Mouse (Mus musculus): ENCODE measurements at regions not wholly inside any gene's neighbourhood (a gene's known extent, or its start where the extent isn't known, plus 50 kb on each side); places are given as distances from the start of the nearest gene placed in this dataset.
"Not testable (repeated sequence)": the region's sequence is repeated elsewhere in the genome, so short reads cannot be mapped to it uniquely, and the experiment has no call there.

DNA sequence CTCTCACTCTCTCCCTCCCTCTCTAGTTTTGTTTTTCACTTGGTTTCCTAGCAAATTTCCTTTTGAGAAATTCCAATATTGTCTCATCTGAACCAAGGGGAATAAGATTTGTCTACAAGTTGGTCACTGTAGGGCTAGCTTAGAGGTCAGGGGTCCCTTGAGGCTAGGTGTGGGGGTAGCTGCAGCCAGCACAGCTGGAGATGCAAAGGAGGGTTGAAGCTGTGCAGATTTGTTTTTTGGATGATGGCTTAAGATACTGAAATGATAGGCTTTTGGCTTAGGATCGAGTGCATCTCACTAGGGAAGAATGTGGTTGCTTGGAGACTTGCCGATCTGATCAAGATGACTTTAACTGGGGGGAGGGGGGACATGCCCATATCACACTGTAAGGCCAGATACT is 88.3 kb upstream of the Tmem28 start:
- DNase-seq (ENCODE audit: low read depth) = no peak

GRCm38 (mm10) chrX:99725101-99725500 is 95.7 kb upstream of the Tmem28 start:
- DNase-seq (ENCODE audit: low read depth) = no peak

- DNase-seq (ENCODE audit: low read depth) = no peak
These were observed 125.5 kb upstream of the Tmem28 start for GRCm38 (mm10) chrX:99695366-99695765.

- DNase-seq (ENCODE audit: low read depth) = no peak
These were observed 129.8 kb upstream of the Tmem28 start for GRCm38 (mm10) chrX:99690971-99691370.

DNA sequence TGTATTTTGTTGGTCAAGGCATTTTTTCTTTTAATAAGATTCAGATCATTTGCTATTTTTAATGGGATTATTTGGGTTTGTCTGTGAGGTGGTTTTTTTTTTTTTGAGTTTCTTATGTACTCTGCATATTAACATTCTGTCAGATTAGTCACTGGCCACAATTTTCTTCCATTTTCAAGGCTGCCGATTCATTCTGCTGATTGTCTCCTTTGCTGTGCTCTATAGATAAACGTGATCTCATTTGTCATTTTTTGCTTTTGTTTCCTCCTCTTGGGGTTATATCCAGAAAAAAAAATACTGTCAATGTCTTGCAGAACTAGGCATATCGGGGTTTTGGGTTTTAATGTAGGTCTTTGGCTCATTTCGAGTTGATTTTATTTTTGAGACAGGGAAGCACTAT is 131.1 kb upstream of the Tmem28 start:
- DNase-seq (ENCODE audit: low read depth) = no peak

DNA sequence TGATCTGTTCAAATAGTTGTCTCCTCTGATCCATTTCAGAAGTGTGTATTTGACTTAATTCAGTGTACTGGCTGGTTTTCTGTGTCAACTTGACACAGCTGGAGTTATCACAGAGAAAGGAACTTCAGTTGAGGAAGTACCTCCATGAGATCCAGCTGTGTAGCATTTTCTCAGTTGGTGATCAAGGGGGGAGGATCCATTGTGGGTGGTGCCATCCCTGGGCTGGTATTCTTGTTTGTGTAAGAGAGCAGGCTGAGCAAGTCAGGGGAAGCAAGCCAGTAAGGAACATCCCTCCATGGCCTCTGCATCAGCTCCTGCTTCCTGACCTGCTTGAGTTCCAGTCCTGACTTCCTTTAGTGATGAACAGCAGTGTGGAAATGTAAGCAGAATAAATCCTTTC is 138.3 kb upstream of the Tmem28 start:
- DNase-seq (ENCODE audit: low read depth) = not testable (repeated sequence)

- DNase-seq (ENCODE audit: low read depth) = no peak
These were observed 153.2 kb upstream of the Tmem28 start for GRCm38 (mm10) chrX:99667596-99667995.

DNA sequence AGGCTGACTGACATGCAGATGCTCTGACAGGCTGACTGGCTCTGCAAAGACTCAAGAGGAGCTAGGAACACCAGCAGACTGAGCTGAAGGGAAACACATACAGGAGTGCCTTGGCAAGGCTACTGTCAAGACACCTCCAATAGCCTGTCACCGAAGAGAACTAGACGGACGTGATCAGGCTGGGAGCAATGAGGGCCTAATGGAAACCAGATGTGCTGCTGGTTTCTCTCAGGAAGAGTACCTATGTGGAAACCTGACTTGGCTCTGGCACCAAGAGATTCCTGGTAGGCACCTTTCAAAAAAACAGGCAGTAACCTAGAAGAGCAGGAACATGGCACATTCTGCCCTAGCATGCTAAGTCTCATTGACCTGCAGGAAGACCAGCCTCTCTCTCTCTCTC is 158.3 kb upstream of the Tmem28 start:
- DNase-seq (ENCODE audit: low read depth) = no peak

DNA sequence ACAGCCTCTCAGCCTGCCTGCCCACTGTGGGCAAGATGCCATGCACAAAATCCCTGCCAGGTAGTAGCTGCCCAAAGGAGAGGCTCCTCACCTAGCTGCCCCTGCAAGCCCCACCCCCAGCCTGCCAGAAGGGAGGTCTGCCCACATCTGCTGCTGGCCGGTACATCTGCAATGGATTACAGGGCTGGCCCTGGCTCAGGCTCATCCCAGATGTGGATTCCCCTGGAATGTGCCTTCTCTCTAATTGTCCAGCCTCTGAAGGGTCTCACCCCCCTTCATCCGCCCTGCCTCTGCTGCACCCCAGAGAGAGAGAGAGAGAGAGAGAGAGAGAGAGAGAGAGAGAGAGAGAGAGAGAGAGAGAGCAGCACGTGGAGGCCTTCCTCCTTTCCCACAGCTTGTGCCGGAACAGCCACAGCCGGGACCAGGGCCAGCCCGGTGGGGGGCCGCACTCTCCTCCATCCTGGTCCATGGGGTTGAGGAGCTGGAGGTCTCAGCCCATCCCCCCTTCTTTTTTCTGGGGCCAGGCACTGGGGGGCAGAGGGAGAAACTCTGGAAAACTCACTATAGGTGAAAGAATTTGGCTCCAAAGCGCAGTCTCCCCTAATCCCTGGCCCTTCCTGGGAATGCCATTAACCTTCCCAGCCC is 161.2 kb upstream of the Tmem28 start:
- no peak for DNase-seq (ENCODE audit: low read depth)

GRCm38 (mm10) chrX:99657790-99658451 is 162.9 kb upstream of the Tmem28 start:
- DNase-seq (ENCODE audit: low read depth) = no peak

- no peak for DNase-seq (ENCODE audit: low read depth)
These were observed 163.8 kb upstream of the Tmem28 start for GRCm38 (mm10) chrX:99656988-99657387.

DNA sequence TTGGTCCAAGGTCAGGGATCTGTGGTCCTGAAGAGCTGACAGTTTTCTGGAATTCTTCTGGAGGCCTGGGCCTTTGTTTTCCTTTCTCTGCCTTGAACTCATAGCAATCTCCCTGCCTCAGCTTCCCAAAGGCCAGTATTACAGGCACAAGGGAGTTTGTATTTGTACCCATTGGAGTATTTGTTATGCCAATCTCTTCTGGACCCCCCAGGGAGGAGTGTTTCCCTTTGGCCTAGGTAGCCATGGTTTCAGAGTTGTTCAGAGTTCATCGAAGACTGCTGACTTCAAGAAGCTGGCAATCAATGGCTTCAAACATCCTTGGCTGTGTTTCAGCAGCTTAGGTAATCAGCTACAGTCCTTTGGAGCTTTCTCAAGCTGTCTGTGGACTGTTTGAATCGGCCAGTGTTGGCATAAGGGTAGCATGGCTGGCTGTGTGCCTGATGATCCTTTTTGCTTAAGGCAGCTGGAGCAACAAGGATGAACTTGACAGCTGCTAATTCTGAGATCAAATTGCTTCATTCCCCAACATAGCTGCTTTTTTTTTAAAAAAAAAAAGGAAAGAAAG is 161.2 kb upstream of the Pja1 start:
- peak; percentile 63 for DNase-seq (ENCODE audit: low read depth)

GRCm38 (mm10) chrX:99624515-99625179 is 153.6 kb upstream of the Pja1 start:
- DNase-seq (ENCODE audit: low read depth) = no peak

DNA sequence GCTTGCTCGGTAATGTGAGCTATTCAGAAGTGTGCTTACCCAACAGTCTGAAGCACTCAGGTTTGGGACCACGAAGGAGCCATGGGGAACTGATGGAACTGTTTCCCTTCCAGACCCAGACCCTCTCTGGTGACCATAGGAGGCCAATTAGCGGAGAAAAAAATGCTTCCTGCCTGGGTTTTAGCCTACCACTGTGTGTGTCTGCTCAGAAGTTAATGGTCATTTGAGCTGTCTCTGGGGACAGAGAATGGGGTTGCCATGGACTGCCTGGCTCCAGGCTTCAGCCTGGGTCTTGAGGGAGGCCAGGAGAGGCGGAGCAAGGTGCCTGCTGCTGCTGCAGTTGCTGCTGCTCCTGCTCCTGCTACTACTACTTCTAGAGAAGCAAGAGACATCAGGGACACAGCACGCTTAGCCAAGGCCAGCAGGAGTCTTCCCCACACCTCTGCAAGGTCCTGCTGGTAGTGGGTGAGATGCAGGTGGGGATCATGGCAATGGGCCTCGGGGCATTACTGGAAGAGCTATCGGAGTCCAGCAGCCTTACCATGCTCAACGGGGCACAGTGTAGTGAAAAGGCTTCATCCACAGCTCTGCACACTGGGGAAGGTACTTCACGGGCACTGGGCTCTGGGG is 141.2 kb upstream of the Pja1 start:
- DNase-seq (ENCODE audit: low read depth) = no peak

DNA sequence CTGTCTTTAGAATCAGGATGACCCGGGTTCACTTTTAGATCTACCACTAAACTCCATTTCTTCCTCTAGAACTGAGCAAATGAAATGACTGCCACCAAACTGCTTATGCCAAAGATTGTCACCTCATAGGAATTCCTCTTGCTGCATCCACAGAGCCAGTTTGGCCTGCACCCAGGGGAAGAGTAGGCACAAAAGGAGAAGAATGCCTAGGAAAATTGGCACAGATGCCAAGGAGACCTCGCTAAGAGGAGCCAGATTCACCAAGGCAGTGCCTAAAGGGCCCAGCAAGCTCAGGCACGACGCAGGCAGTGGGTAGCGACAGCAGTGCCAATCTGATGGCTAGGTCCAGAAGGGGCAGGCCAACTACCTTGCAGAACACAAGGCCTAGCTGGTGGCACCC is 139.0 kb upstream of the Pja1 start:
- DNase-seq (ENCODE audit: low read depth) = peak; percentile 73

- DNase-seq (ENCODE audit: low read depth) = no peak
These were observed 138.5 kb upstream of the Pja1 start for GRCm38 (mm10) chrX:99609591-99609990.

DNA sequence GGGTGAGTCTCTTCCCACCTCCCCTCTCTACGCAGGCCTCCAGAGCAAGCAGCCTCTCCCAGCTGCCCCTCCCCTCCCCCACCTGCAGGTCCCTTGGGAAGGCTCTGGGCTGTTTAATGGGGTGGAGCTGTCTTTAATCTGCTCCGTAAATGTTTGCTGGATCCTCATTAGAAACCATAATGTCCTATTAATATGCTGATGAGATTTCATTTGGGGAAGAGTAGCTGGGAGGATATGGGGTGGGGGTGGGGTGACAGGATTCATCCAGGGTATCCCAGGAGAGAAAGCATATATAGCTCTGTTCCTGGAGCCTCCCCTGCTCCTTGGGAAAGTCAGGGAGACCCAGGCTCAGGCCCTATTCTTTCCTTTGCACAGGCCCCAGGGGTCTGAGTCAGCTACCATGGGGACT is 137.2 kb upstream of the Pja1 start:
- DNase-seq (ENCODE audit: low read depth) = no peak

- DNase-seq (ENCODE audit: low read depth) = no peak
These were observed 134.2 kb upstream of the Pja1 start for GRCm38 (mm10) chrX:99605084-99605824.

DNA sequence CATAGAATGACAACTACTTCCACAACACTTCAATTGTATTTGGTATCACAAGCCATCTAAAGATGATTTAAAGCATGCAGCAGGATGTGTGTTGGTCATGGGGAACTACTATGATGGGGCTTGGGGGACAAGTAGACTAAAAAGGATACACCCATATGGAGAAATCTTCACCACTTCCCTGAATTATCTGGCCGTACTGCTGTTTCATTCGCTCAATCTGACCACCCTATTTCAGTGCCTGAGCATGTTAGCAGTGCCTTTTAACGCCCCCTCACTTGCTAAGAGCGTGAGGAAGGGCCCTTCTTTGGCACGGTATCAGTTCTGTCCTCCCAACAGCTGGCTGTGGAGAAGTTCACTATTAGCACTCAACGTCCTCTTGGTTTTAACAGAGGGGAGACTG is 132.6 kb upstream of the Pja1 start:
- DNase-seq (ENCODE audit: low read depth) = no peak

- no peak for DNase-seq (ENCODE audit: low read depth)
These were observed 131.3 kb upstream of the Pja1 start for GRCm38 (mm10) chrX:99602268-99602885.

GRCm38 (mm10) chrX:99595493-99595892 is 124.4 kb upstream of the Pja1 start:
- no peak for DNase-seq (ENCODE audit: low read depth)
